Mouse (Mus musculus) limb, embryonic 14.5 days (tissue): ENCODE measurements around the gene Glb1l3. TPM values are rescaled to one million over a fixed set of nuclear protein-coding genes. Genes with fewer than 3 reads are reported as not detected.
"Not testable (repeated sequence)": the region's sequence is repeated elsewhere in the genome, so short reads cannot be mapped to it uniquely, and the experiment has no call there.

Experiments used
- ATAC-seq: fragments of 200-750 bp; cut with Nextera tagmentation; 2 replicates; pipeline ENCODE4 v1.8.0; 2017; ENCODE audit warnings: low read depth, moderate number of reproducible peaks, moderate TSS enrichment; ENCODE audit not compliant: low FRiP score
- DNase-seq: peaks from one replicate; pipeline ENCODE4 v3.0.0-alpha.2; 2015; ENCODE audit warnings: low spot score
- H3K27ac ChIP-seq: fragments of 300-500 bp; sonication (generic); replicated peaks from 2 replicates; pipeline ENCODE4 v1.5.1; 2014; ENCODE audit warnings: low read depth, mild to moderate bottlenecking, low read length, moderate library complexity, mixed read lengths
- H3K27me3 ChIP-seq: fragments of 300-500 bp; sonication (generic); 2 replicates; pipeline ENCODE4 v1.6.1; 2014; ENCODE audit warnings: low read length, mixed read lengths; ENCODE audit not compliant: control insufficient read depth, insufficient read depth
- H3K36me3 ChIP-seq: fragments of 300-500 bp; sonication (generic); 2 replicates; pipeline ENCODE4 v1.6.1; 2014; ENCODE audit warnings: mild to moderate bottlenecking, low read length, moderate library complexity, mixed read lengths; ENCODE audit not compliant: control insufficient read depth, insufficient read depth
- H3K4me1 ChIP-seq: fragments of 300-500 bp; sonication (generic); 2 replicates; pipeline ENCODE4 v1.6.1; 2014; ENCODE audit warnings: antibody characterized with exemption, low read length, mixed read lengths; ENCODE audit not compliant: control insufficient read depth, insufficient read depth
- H3K4me2 ChIP-seq: fragments of 300-500 bp; sonication (generic); replicated peaks from 2 replicates; pipeline ENCODE4 v1.6.1; 2014; ENCODE audit warnings: low read depth, mild to moderate bottlenecking, low read length, moderate library complexity; ENCODE audit not compliant: severe bottlenecking
- H3K4me3 ChIP-seq: fragments of 300-500 bp; sonication (generic); replicated peaks from 2 replicates; pipeline ENCODE4 v1.5.1; 2014; ENCODE audit warnings: low read length
- H3K9ac ChIP-seq: fragments of 300-500 bp; sonication (generic); 2 replicates; pipeline ENCODE4 v1.6.1; 2014; ENCODE audit warnings: mild to moderate bottlenecking, low read depth, low read length, moderate library complexity; ENCODE audit not compliant: severe bottlenecking
- H3K9me3 ChIP-seq: fragments of 300-500 bp; sonication (generic); 2 replicates; pipeline ENCODE4 v1.6.1; 2016; ENCODE audit warnings: low read length; ENCODE audit not compliant: control insufficient read depth
- POLR2A ChIP-seq: fragments of 200-500 bp; IDR thresholded peaks from 2 replicates; pipeline ENCODE4 v1.8.0; 2012; ENCODE audit warnings: inconsistent platforms, mild to moderate bottlenecking, moderate library complexity, borderline replicate concordance; ENCODE audit not compliant: insufficient read depth, insufficient read length; ENCODE audit errors: extremely low read depth
- WGBS: fragments of 180-500 bp; shearing (Covaris S2); extraction: QIAGEN DNeasy Blood & Tissue Kit; methylation state at CpG from one replicate; pipeline ENCODE4 v1.1.7; 2014; 5-methylcytosine and 5-hydroxymethylcytosine counted together
- polyA plus RNA-seq, 2 experiments: library from polyadenylated mRNA; depleted of rRNA in 1 of 2; stranded (reverse) in 1 of 2; unstranded in 1 of 2; fragments of >200 nt; fragmentation: Nextera tagmentation in 1 of 2; extraction: Ambion mirVana in 1 of 2; gene quantifications; 2 replicates each; pipeline versions ENCODE4 v1.2.1 to v1.2.3; 2012 to 2014

Glb1l3 gene
- polyA plus RNA-seq (2012; rRNA removed) (not detected in 2 replicates), polyA plus RNA-seq (2014; fragmentation: Nextera tagmentation; extraction: Ambion mirVana) (not detected in 2 replicates)

DNA sequence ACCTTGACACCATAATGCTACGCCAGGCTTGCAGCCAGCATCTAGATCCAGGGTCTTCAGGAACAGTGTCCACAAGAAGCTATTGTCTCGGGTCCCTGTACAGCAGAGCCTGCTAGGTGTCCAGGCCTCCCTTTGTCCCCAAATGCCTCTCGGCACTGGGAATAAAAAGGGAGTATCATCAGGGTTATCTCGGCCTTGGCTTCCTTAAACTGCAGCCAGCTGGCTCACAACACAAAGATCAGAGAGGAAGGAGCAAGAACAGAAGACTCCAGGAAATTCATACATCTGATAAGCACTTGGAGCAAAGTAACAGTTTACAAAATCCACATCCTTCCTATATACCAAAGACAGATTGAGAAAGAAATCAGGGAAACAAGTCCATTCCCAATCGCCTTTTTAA, at the start of gene Glb1l3:
Glb1l3 (minus strand) TSS at position 140 of the 400 bp plus-strand sequence.
- DNase-seq (no peak), ATAC-seq (no peak)
- TF ChIP-seq POLR2A: no peak
- Histone ChIP-seq H3K27me3 (no peaks in the 10 kb centered on the region), H3K9me3 (no peaks in the 10 kb centered on the region), H3K4me2 (no peak within 1 kb of the TSS), H3K4me1 (no peaks in the 10 kb centered on the region), H3K27ac (no peak within 1 kb of the TSS), H3K4me3 (no peak within 1 kb of the TSS), H3K9ac (no peak within 1 kb of the TSS), H3K36me3 (no peaks in the 10 kb centered on the region)
- 77% methylated on average over 5 of the region's 5 CpGs for WGBS

DNA sequence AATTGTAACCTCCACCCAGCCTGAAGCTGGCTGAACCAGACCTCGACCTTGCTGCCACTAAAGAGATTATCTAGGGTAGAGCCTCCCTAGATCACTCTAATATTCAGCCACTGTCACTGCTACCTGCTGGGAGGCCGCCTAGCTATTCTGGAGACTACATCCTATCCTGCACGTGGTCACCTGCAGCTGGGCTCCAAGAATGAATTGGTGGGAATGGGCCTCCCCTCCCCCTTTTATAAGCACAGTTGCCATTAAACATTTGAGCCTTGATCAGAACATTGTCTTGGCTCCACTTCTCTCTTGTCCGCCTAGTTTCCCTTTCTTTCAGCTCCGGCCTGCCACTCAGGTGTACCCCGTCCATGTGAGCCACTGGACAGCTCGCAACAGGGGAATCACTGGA, 9.2 kb upstream of the Glb1l3 start:
- 79% methylated on average over 7 of the region's 7 CpGs for WGBS
- H3K9me3 ChIP-seq, H3K4me3 ChIP-seq: not testable (repeated sequence)

DNA sequence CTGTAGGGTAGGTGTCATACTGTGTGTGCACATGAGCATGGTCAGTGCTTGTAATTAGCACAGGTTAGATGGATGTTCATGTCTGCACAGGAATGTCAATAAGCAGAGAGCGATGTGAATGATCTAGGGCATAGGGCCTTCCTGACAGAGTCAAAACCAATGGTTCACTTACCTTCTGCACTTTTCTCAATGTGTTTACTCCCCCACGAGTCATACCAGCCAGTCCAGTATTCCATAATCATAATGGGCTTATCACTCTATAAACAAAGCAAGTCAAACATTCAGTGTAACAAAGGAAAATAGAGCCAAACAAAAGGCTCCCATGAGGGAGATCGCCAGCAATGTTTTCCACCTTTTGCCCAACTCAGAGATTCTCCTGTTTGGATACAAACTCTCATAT, 29.6 kb downstream of the Glb1l3 start:
- Histone ChIP-seq H3K9ac (no peak overlapping the region), H3K27ac (no peak overlapping the region), H3K36me3 (no peaks in the 10 kb centered on the region), H3K4me2 (no peak overlapping the region), H3K4me1 (no peaks in the 10 kb centered on the region), H3K9me3 (no peaks in the 10 kb centered on the region), H3K27me3 (no peaks in the 10 kb centered on the region), H3K4me3 (no peak overlapping the region)
- no peak for TF ChIP-seq POLR2A
- no peak for ATAC-seq
- DNase-seq: no peak
- 75% methylated on average over 3 of the region's 3 CpGs for WGBS

More for the DNA sequence above, 9.2 kb upstream of the Glb1l3 start:
- not testable (repeated sequence) for H3K4me1 ChIP-seq, DNase-seq, H3K4me2 ChIP-seq, H3K36me3 ChIP-seq, H3K9ac ChIP-seq, ATAC-seq, H3K27me3 ChIP-seq, H3K27ac ChIP-seq

DNA sequence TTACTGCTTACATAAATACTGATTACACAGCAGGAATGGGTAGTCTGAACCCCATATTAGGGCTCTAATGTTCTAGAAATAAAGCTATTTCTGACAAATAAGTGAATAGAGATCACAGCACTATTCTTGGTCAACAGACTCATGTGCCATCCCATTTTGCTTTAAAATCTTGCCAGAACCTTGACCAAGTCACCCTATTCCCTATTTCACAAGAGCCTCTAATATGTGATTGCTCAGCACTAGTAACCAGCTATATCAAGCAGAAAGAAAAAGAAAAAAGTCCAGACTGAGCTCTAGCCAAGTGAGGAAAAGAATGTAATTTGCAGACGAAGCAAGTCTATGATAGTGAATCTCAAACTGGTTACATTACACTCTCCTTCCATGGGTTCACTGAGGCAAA, 40.7 kb downstream of the Glb1l3 start:
- DNase-seq: no peak
- Histone ChIP-seq H3K27me3 (no peaks in the 10 kb centered on the region), H3K27ac (no peak overlapping the region), H3K9me3 (no peaks in the 10 kb centered on the region), H3K4me1 (no peaks in the 10 kb centered on the region), H3K4me2 (no peak overlapping the region), H3K4me3 (no peak overlapping the region), H3K9ac (no peak overlapping the region), H3K36me3 (no peaks in the 10 kb centered on the region)
- ATAC-seq: no peak
- WGBS: 68% methylated on average over 1 of the region's 1 CpGs
- TF ChIP-seq POLR2A: no peak

DNA sequence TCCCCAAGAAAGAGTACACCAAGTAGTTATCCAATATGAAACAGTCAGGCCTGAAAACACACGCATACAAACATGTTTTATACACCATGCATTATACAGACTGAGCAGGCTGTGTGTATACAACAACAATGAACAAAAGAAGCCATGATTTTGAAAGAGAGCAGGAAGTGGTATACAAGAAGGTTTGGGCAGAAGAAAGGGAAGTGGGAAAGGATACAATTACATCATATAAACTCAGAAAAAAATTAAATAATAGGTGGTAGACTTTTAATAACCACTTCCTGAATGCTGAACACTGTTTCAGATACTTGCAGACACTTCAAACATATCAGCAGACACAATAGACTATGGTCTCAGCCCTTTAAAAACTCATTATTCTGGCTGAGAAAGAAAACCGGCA, 52.0 kb downstream of the Glb1l3 start:
- TF ChIP-seq POLR2A: no peak
- Histone ChIP-seq H3K36me3 (no peaks in the 10 kb centered on the region), H3K4me1 (no peaks in the 10 kb centered on the region), H3K9me3 (no peaks in the 10 kb centered on the region), H3K27me3 (no peaks in the 10 kb centered on the region), H3K27ac (no peak overlapping the region), H3K4me3 (no peak overlapping the region), H3K9ac (no peak overlapping the region), H3K4me2 (no peak overlapping the region)
- ATAC-seq (no peak), DNase-seq (no peak)
- WGBS: 69% methylated on average over 2 of the region's 2 CpGs
